Mouse (Mus musculus) small intestine, adult 2 months (tissue): ENCODE results near the gene Fasn.

Experiments
- CTCF ChIP-seq: fragments of 200-500 bp; IDR thresholded peaks from 2 replicates; pipeline ENCODE4 v1.5.1; 2012; ENCODE audit warnings: low read depth, mild to moderate bottlenecking, control low read depth, inconsistent platforms, low read length, moderate library complexity, mixed read lengths; ENCODE audit not compliant: insufficient replicate concordance, insufficient read length; ENCODE audit errors: extremely low read depth
- POLR2A ChIP-seq: fragments of 200-500 bp; IDR thresholded peaks from 2 replicates; pipeline ENCODE4 v1.6.1; 2012; ENCODE audit warnings: low read depth, mild to moderate bottlenecking, control low read depth, inconsistent platforms, low read length, moderate library complexity

DNA sequence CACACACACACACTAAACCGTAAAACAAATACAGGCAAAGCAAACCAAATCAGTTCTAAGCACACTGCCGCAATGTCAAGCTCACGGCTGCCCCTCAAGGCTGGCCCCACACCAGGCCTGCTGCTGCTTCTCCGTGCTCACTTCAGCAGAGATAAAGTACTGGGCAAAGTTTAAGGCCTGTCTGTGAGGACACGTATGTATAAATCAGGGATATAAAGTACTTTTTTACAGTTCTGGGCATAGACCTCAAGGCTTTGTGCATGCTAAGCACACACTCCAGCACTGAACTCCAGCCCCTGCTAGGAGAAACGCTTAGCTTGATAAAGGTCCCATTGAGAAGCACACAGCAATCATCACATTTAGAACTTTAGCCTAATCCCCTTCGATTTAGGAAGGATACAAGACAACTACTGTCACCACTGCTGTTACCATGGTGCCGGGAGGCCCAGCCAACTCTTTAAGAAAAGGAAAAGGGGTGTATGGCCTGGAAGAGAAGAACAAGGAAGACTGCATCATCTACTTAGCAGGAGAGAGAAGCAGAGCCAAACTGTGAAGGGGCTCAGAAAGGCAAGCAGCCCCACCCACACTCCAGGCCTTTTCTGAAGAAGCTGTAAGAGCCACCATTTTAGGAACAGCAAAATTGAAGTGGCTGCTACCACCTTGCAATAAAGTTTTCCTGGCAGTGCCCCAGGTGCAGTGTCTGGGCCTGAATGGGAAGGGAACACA lies 9.4 kb upstream of the Fasn start:
- TF ChIP-seq POLR2A, result no peak
- no peak for TF ChIP-seq CTCF
